Mouse (Mus musculus) ES-E14 (cell line): ENCODE data around the gene Top1.

Experiments
- CHD2 ChIP-seq: IDR thresholded peaks from 2 replicates; pipeline ENCODE4 v1.6.1; 2014; ENCODE audit warnings: mild to moderate bottlenecking, low read depth, low read length, inconsistent platforms
- MAFK ChIP-seq: IDR thresholded peaks from 2 replicates; pipeline ENCODE4 v1.6.1; 2014; ENCODE audit warnings: mild to moderate bottlenecking, low read depth, low read length, inconsistent platforms; ENCODE audit not compliant: insufficient read depth
- ZC3H11A ChIP-seq: IDR thresholded peaks from 2 replicates; pipeline ENCODE4 v1.6.1; 2012; ENCODE audit warnings: low read depth, mild to moderate bottlenecking, inconsistent platforms, low read length, borderline replicate concordance
- ZNF384 ChIP-seq: IDR thresholded peaks from 2 replicates; pipeline ENCODE4 v1.6.1; 2012; ENCODE audit warnings: low read depth, low read length, inconsistent platforms

DNA sequence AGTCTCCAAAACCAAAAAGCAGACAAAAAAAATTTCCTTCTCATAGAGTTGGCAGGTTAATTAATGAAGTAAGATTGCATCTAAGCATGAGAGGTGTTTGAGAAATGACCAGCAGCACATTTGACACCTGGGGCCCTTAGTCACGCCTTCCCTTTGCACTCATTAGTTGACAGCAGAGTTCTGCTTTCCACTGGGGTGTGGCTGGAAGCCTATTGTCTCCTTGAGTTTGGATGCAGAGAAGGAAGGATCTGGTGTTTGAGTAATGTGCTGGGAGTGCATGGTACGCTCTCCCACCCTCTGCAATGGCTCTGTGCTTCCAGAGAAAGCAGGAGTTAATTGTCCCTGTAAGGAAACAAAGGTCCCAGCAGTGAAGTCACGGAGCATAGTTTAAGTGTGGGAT lies 90.8 kb downstream of the Top1 start:
- TF ChIP-seq ZNF384: no peak
- TF ChIP-seq CHD2: no peak
- TF ChIP-seq MAFK: no peak
- no peak for TF ChIP-seq ZC3H11A
